Mouse (Mus musculus) adipocyte (in vitro differentiated cells): Measurements from ENCODE around the gene Zfp970.
A peak's percentile ranks its signal among the peaks of the same experiment; 100 is the strongest.
"Not testable (repeated sequence)": the region's sequence is repeated elsewhere in the genome, so short reads cannot be mapped to it uniquely, and the experiment has no call there.

Experiments
- DNase-seq: peaks from one replicate; pipeline ENCODE4 v3.0.0-alpha.2; 2016; ENCODE audit warnings: low spot score

Gene Zfp970

DNA sequence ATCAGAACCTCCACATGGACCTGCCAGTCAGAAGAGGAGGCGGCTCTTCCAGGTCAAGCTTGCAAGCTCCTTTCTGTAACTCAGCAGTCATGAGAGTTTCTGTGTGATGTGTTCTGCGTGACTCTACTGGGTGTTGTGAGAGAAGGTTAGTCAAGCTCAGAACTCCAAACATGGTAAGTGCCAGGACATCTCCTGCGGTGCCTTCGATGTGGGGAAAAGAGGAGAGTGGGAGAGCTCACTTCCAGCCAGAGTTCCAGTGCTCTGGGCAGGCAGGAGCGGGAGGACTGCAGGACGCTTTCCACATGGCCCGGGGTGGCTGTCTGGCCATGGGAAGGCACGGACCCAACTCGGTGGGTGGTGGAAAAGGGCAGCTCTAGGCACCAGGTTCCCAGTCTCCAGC, at the start of gene Zfp970:
Zfp970 (plus strand) TSS at position 58 of the 400 bp plus-strand sequence.
- peak; percentile 60 for DNase-seq

DNA sequence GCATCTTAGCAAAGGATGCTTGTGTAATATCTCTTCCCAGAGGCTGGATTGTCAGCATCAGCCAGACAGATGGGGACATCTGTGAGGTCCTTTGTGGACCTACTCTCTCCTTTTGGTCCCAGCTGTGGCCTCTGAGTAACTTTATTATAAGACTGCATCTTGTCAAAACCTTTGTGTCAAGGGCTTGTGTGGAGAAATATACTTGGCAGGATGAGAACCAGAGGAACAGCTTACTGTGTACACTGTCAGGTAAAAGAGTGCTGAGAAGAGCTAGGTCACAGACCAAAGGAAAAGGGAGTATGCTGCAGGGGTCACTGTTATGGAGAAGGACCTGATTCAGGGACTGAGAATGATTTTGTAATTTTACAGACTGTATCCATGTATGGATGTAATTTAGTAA, 3.7 kb downstream of the Zfp970 start:
- DNase-seq = peak; percentile 5

DNA sequence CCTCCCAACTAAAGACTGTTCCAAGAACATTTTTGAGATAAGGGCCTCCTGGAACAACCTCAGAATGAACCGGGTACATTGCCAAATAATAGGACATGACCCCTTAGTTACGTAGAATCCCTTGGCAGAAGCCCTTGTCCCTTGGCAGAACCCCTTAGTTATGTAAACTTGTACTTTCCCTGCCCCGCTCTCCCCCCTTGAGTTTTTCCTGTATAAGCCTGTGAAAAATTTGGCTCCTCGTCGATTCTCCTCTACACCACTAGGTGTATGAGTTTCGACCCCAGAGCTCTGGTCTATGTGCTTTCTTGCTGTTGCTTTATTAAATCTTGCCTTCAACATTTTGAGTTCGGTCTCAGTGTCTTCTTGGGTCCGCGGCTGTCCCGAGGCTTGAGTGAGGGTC, 7.7 kb downstream of the Zfp970 start:
- not testable (repeated sequence) for DNase-seq

DNA sequence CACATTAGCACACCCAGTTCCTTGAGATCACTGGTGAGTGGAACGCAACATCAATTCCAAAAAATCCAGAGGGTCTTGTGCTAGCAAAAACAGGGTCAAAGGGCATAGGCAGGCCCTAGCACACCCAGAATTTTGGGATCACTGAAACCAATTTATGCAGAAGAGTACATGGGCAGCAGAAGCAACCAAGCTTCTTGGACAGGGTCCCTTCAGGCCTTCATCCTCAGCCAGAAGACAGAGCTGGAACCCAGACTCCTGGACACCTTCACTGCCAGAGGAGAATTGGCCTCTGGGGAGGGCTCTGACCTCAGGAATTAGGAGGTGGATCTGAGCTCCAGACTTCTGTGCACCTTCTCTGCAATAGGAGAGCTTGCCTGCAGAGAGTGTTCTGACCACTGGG, 17.4 kb downstream of the Zfp970 start:
- DNase-seq = not testable (repeated sequence)

DNA sequence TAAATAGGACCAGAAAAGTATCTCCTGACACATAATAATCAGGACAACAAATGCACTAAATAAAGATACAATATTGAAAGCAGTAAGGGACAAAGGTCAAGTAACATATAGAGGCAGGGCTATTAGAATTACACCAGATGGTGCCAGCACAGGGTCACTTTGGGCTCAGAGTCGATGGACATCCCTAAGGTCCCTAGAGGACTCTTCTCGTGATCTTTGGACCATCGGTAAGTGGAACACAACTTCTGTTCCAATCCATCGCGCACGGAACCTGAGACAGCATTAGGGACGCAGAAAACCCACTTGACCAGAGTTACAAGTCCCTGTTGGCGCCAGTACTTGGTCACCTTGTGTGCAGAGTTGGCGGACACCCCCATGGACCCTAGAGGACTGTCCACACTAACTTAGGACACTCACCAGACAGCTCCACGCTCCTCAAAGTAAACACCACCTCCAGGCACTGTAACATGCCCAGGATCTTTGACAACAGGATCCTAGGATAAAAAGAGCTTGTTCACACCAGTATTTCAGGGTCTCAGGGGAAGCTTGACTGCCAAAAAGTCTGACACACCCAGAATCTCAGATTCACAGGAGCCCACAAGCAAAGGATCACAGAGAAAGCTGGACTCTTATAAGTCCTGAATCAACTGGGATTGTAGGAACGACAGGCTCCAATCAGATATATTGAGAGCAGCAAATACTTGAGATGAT, 18.9 kb downstream of the Zfp970 start:
- peak; percentile 25 for DNase-seq

DNA sequence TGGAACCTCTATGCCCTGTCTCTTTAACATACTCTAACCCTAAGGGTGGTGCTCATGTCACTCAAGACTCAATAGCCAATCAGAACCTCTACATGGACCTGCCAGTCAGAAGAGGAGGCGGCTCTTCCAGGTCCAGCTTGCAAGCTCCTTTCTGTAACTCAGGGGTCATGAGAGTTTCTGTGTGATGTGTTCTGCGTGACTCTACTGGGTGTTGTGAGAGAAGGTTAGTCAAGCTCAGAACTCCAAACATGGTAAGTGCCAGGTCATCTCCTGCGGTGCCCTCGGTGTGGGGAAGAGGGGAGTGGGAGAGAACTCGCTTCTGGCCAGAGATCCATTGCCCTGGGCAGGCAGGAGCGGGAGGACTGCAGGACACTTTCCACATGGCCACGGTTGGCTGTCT, 33.5 kb downstream of the Zfp970 start, which contains the start of gene Gm14403:
Gm14403 (plus strand) TSS at position 149 of the 400 bp plus-strand sequence.
- peak; percentile 65 for DNase-seq

DNA sequence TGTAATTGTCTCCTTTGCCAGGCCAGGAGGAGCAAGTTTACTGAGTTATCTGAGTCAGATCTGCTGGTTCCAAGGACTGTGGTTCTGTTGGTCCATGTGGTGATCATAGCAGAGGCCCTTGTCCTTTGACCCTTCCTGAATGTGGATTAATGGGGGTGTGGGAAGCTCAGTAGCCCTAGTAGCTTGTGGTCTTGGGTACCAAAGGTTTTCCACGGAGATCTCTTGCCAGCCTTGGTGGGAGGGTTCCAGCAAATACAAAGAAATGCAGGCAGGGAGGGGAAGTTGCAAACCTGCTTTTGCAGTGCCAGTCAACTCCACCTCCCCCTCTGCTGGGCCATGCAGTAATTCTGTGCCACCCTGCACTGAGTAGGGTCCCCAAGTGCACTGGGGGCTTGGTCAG, 34.6 kb downstream of the Zfp970 start:
- not testable (repeated sequence) for DNase-seq

DNA sequence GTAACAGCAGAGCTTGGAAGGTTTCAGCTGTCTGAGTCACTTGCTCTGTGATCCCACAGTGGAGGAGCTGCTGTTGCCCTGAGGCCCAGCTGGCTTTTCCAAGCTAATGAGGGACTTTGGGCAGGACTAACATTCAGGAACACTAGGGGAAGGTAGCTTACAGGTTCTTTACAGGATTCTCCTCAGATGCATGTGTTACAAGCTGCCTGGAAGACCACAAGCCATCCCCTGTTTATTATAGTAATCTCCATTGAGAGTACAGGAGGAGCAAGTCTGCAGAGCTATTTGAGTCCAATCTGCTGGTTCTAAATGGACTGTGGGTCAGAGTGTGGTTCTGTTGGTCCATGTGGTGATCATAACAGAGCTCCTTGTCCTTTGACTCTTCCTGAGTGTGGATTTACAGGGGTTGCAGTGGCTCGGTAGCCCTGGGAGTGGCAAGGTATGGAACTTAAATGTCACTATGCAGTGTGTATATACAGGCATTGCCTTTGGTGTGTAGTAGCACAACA, 40.7 kb downstream of the Zfp970 start:
- not testable (repeated sequence) for DNase-seq

DNA sequence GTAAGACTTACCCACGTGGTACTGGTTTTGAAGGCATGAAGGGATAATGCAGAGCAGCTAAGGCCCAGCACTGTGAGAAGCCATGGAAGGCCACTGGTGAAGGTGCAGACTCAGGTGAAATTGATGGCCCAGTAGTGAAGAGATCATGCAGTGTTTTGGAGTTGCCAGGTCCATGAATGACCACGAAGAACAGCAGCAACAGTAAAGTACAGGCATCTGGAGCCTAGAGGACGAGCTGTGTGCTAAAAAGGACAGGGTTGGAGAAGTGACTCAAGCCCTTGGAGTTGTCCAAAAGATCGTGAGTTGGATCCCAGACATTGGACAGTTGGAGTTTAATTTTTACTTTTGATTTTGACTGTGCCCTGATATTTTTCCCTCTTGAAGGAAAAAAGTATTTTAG, 46.8 kb downstream of the Zfp970 start:
- DNase-seq = not testable (repeated sequence)

DNA sequence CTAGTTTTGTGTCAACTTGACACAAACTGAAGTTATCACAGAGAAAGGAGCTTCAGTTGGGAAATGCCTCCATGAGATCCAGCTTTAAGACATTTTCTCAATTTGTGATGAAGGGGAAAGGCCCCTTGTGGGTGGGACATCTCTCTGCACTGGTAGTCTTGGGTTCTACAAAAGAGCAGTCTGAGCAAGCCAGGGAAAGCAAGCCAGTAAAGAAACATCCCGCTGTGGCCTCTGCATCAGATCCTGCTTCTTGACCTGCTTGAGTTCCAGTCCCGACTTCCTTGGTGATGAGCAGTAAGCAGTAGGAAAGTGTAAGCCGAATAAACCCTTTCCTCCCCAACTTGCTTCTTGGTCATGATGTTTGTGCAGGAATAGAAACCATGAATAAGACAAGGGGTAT, 47.4 kb downstream of the Zfp970 start:
- DNase-seq = not testable (repeated sequence)

DNA sequence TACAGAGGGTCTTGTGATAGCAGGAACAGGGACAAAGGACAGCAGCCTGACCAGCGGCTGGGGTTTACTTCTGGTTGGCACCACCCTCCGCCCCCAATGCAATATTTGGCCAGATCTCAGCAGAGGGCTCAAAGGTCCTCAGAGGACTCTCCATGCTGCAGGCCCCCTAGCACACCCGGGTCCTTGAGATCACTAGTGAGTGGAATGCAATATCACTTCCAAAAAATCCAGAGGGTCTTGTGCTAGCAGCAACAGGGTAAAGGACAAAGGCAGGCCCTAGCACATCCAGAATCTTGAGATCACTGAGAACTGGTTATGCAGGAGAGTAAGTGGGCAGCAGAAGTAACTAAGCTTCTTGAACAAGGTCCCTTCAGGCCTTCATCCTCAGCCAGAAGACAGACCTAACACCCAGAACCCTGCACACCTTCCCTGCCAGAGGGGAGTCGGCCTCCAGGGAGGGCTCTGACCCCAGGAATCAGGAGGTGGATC, 49.5 kb downstream of the Zfp970 start:
- DNase-seq = not testable (repeated sequence)

DNA sequence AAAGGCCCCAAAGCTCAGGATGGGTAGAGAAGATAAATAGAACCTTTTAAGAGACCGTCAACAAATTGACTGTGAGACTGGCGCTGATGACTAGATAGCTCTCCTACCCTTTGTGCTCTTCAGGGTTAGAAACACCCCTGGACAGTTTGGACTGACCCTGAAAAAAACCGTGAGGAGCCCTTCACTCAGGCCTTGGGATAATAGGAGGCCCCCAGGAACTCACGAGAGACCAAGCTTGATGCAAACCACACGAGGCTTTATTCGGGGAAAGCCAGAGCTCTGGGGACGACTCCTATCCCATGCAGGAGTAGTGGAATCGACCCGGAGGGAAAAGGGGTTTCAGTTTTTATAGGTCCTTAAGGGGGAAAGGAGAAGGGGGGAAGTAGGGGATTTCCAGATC, 53.2 kb downstream of the Zfp970 start:
- not testable (repeated sequence) for DNase-seq

DNA sequence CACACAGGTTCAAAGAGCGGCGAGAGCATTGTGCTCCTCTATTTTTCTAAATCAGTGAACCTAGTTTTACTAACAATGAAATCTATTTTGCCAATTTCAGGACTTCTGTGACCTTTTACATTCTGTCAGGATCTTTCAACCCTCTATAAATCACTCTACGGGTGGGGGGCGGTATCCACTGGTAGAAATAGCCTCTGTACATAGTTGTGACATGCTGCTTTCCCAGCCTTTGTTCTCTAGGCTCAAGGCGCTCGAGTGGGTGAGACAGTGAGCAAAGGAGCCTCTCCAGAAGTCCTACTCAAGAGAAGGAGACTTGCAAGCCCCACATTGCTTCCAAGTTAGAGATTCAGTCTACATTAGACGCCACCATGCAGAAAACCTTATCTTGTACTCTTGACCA, 53.8 kb downstream of the Zfp970 start:
- DNase-seq = not testable (repeated sequence)

DNA sequence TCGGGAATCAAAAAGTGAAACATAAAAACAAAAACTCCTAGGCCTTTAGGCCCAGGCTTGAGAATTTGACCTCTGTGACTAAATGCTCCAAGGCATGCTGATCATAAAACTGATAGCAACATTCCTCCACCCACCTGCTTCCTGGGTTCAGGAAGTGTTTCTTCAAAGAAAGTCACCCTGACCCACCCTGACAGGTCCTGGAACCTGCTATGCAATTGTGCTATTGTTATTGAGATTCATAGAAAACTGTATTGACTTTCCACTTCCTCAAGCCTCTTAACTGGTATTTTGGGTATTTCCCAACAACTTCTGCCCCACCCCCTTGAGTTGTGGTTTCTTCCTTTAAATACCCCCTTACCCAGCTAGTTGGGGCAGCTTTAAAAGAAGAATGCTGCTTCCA, 54.4 kb downstream of the Zfp970 start:
- DNase-seq = not testable (repeated sequence)

DNA sequence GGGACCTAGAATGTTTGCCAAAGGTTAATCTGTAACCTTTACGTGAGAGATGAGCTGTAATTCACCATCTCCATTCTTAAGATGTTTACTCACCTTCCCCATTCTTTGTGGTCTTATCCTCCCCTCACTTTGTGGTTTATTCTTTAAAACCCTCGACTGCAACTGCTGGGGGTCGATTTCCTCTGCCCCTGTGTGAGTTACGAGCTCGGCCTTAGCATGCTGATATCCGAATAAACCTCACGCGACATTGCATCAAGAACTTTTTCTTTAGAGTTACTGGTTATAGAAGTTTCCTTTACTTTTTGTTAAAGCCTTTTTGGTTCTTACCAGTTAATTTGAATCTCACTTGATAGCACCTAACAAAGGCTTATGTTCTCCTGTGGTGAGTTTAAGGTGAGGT, 55.5 kb downstream of the Zfp970 start:
- no peak for DNase-seq

DNA sequence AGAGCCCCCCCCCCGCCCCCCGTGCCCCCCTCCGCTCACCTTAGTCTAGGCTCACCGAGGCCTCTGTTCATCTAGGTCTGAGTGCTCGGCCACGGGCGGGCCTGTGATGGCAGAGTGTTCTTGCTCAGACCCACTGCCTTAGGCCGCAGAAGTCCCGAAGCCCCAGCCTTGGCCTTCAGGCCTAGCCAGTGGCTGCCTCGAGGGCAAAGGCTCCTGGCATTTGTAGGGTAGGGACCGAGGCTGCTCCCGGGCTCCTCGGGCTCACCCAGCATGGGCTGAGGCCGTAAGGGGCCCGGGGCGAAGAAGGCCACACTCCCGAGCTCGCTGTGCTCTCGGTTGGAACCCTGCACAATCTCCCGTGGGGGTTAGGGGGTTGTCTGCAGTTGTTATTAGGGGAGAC, 58.5 kb downstream of the Zfp970 start:
- no peak for DNase-seq

DNA sequence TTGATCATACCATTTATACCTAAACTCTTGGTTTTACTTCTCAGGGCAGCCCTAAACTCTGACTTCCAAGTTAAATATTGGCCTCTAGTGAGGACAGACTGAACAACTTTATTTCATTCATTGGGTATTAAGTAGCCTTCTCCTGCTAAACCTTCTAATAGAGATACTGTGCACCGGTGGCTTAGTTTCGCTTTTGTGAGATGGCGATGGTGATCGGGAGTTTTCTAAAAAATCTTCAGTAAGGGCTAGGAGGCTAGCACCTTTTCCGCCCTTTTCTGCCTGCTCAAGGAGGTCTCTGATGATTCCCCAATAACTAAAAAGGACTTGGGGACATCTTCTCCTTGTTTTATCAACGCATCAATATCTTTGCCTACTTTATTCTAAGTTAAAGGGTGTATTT, 59.1 kb downstream of the Zfp970 start:
- DNase-seq = not testable (repeated sequence)

DNA sequence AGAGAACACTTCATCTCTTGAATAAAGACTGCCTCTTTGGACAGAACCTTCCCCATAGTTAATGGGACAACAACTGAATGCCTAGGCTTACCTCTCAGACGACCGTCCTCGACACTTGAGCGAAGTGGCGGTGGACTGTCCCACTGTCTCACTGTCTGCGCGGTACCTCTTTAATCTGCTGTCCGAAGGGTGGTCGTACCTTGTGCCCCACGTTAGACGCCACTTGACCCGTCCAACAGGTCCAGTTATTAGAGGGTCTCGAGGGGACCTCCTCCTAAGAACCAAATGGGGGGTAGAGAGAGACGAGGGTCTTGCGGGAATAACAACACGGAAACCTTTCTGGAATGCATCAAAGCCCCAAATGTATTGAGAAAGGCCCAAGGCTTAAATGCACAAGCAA, 59.6 kb downstream of the Zfp970 start:
- not testable (repeated sequence) for DNase-seq
